Mouse (Mus musculus) testis, adult 2 months (tissue): Measurements from ENCODE around the gene Myh11. TPM values are rescaled to one million over a fixed set of nuclear protein-coding genes. Genes with fewer than 3 reads are reported as not detected.

Source experiments
- H3K27ac ChIP-seq: fragments of 200-500 bp; 2 replicates; pipeline ENCODE4 v1.5.1; 2012; ENCODE audit warnings: low read depth, low read length; ENCODE audit not compliant: control insufficient read depth, insufficient read depth
- H3K27me3 ChIP-seq: fragments of 200-500 bp; 2 replicates; pipeline ENCODE4 v1.6.1; 2012; ENCODE audit warnings: mild to moderate bottlenecking, low read length, moderate library complexity; ENCODE audit not compliant: control insufficient read depth, insufficient read depth
- H3K36me3 ChIP-seq: fragments of 200-500 bp; 2 replicates; pipeline ENCODE4 v1.6.1; 2012; ENCODE audit warnings: mild to moderate bottlenecking, low read length; ENCODE audit not compliant: control insufficient read depth, insufficient read depth
- H3K4me1 ChIP-seq: fragments of 200-500 bp; 2 replicates; pipeline ENCODE4 v1.6.1; 2012; ENCODE audit warnings: low read length; ENCODE audit not compliant: control insufficient read depth, insufficient read depth
- H3K4me3 ChIP-seq: fragments of 200-500 bp; 2 replicates; pipeline ENCODE4 v1.5.1; 2012; ENCODE audit warnings: low read depth, mild to moderate bottlenecking, low read length, moderate library complexity, mixed read lengths; ENCODE audit not compliant: control insufficient read depth
- CTCF ChIP-seq: fragments of 200-500 bp; IDR thresholded peaks from 2 replicates; pipeline ENCODE4 v1.5.1; 2012; ENCODE audit warnings: low read depth, mild to moderate bottlenecking, inconsistent platforms, low read length, moderate library complexity; ENCODE audit not compliant: control insufficient read depth, insufficient read depth, insufficient replicate concordance
- POLR2A ChIP-seq: fragments of 200-500 bp; IDR thresholded peaks from 2 replicates; pipeline ENCODE4 v1.6.1; 2012; ENCODE audit warnings: low read depth, mild to moderate bottlenecking, inconsistent platforms, low read length, moderate library complexity; ENCODE audit not compliant: control insufficient read depth
- polyA plus RNA-seq: library from polyadenylated mRNA; depleted of rRNA; stranded (reverse); fragments of >200 nt; gene quantifications from 2 replicates; pipeline ENCODE4 v1.2.3, GENCODE M21; 2012; rRNA removed

Gene Myh11
- polyA plus RNA-seq, 1 experiment, result 8.4 TPM

DNA sequence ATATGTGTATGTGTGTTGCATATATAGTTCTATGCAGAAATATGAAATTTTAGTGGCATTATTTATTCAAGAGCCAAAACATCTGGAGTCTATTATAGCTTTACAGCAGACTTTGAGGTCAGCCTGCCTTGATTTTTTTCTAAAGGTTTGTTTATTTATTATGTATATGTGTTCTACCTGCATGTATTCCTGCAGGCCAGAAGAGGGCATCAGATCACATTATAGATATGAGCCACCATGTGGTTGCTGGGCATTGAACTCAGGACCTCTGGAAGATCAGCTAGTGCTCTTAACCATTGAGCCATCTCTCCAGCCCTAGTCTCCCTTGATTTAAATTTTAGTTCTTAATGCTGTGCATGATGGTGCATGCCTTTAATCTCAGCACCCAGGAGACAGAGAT is 143.5 kb downstream of the Myh11 start:
- peaks cover 5% of the 10 kb centered on the region for H3K36me3 ChIP-seq
- H3K4me3 ChIP-seq, result no peak overlapping the region
- no peaks in the 10 kb centered on the region for H3K4me1 ChIP-seq
- no peak overlapping the region for H3K27ac ChIP-seq
- no peak for TF ChIP-seq POLR2A
- no peak for TF ChIP-seq CTCF
- H3K27me3 ChIP-seq, result no peaks in the 10 kb centered on the region

Other genes starting within 250 kb of the Myh11 start
- gene Nde1, start 128.1 kb downstream of the Myh11 start, polyA plus RNA-seq, result 11.9 and 12.9 TPM in 2 replicates
- 9.4 and 10.5 TPM in 2 replicates for gene Marf1, start 128.0 kb downstream of the Myh11 start, polyA plus RNA-seq
- gene Fopnl, start 26.0 kb upstream of the Myh11 start, polyA plus RNA-seq, result 25.5 and 28.5 TPM in 2 replicates
- 22.5 and 31.1 TPM in 2 replicates for gene Abcc1, start 70.2 kb upstream of the Myh11 start, polyA plus RNA-seq